Mouse (Mus musculus): ENCODE measurements around the gene Mdm2.

- TF ChIP-seq CTCF (IDR thresholded peaks at IDR 0.05; ENCODE audit: low read depth, low read length) (no peak), POLR2A (IDR thresholded peaks at IDR 0.05; ENCODE audit: extremely low read depth, insufficient read depth, low read length) (peak; percentile 40; the same call in 1 of the 2 replicates)
Observed at GRCm38 (mm10) chr10:117709930-117710603, 491 bp downstream of the Mdm2 start.
